Mouse (Mus musculus) CD4-positive helper T cell, adult 2 months (primary cell): ENCODE measurements around the gene Ltf.

ENCODE experiments used
- DNase-seq: peaks from one replicate; pipeline ENCODE4 v3.0.0-alpha.2; 2012; ENCODE audit warnings: low read depth, missing footprints, low spot score

The Ltf gene

GRCm38 (mm10) chr9:111033717-111034116 lies 14.6 kb downstream of the Ltf start:
- DNase-seq: no peak

DNA sequence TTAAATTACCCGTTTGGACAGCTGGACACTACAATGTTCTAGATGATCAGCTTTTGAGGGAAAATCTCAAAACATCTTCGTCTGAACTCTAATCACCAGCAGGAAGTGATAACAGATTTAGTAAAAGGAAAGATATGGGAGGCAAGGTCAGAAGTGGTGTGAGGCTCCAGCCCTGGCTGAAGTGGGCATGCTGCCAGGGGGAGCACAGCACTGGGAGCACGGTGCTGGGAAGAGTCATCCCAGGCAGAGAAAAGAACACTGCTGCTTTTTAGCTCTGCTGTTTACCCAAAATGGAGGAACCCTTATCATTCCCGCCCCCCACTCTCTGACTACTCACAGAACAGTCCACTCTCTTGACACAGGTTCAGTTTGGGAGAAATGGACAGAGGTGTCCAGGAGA lies 20.9 kb downstream of the Ltf start:
- no peak for DNase-seq

DNA sequence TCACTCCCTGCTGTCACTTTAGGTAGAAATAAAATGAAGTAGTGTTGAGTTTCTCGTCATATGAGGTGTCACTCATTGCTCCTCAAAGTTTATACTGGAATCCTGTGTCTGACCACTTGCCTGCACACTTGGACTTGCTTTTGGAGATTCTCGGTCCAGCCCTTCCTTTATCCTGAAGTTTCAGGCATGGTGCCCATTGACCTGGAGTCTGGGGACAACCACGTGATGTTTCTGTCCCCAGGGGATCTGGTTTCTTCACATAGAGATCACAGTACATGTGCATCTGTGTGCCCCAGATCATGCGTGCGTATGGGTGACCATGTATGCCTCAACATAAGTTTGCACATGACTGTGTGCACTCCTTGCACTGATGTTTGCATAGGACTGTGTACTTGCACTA lies 23.2 kb downstream of the Ltf start:
- DNase-seq: no peak

GRCm38 (mm10) chr9:111046222-111046621 lies 27.2 kb downstream of the Ltf start:
- peak; percentile 49 for DNase-seq

- peak; percentile 53 for DNase-seq
Measured at GRCm38 (mm10) chr9:111047266-111047665, 28.2 kb downstream of the Ltf start.

GRCm38 (mm10) chr9:111048452-111048851 lies 29.4 kb downstream of the Ltf start:
- no peak for DNase-seq

GRCm38 (mm10) chr9:111054923-111055322 lies 35.9 kb downstream of the Ltf start:
- DNase-seq: no peak

GRCm38 (mm10) chr9:111055800-111056518 lies 36.9 kb downstream of the Ltf start:
- peak; percentile 38 for DNase-seq

DNA sequence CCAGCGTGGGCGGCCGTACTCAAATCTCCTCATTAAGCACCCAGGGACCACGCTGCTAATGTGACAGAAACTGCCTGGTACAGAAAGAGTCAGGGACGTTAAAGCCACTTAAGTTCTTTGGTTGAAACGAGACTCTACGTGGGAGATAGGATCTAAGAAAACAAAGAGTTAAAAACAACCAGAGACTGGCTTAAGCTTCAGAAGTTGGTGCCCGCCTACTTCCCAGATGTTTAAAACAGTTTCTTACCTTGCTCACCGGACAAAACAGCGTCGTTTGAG lies 37.4 kb downstream of the Ltf start:
- peak; percentile 58 for DNase-seq

DNA sequence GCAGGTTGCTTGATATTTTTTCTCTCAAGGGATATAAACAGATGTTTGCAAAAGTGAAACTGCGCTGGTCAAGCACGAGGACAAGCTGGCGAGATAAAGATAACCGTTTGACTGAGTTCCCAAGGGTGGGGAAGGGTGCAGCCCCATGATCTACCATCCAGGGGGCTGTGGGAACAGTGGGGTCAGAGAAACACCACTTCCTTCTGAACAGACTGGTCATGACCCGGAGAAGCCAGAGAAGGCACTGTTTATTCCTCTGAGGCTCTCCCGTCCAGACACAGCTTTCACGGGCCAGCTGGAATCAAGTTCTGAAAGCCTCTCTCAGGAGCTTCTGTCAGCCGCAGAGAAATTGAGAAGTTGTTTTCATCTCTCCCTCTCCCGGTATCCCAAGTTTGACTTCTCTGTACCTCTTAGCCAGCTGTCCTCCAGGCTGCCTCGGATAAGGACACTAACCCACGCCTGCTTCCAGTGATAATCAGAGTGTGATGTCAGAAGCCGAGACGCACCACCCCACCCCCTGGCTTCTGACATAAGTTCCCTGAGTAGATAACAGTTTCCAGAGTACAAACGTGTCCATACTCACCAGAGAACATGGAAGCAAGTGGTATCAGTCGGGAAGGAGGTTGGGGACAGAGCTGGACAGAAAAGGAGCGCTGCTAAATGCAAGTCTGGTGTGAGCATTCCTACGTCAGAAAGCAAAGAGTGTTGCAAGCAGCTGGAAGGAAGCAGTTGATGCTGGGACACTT lies 37.9 kb downstream of the Ltf start, which contains the start of gene Ccrl2:
Gene Ccrl2, minus strand, starts transcription at position 722 of the 746 bp plus-strand sequence.
- peak; percentile 61 for DNase-seq

- peak; percentile 54 for DNase-seq
Measured at GRCm38 (mm10) chr9:111057544-111058370, 38.7 kb downstream of the Ltf start.

GRCm38 (mm10) chr9:111058943-111059556 lies 40.0 kb downstream of the Ltf start:
- DNase-seq: peak; percentile 34

GRCm38 (mm10) chr9:111062840-111063239 lies 43.8 kb downstream of the Ltf start:
- DNase-seq: no peak

GRCm38 (mm10) chr9:111067052-111067451 lies 48.0 kb downstream of the Ltf start:
- no peak for DNase-seq

DNA sequence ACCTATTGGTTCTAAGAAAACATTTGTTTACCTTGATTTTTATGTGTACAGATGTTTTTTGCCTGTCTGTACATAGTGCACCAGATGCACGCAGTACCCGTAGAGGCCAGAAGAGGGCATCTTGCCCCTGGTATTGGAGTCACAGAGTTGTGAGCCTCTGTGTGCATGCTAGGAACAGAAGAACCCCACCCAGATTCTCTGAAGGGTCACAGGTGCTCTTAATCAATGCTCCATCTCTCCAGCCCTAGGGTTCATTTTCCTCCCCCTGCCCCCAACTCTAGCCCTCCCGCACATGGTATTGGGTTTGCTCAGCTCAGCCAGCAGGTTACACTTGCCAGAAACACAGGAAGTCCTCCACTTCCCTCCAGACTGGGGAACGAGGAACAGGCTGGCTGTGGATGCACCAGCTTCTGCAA lies 51.5 kb downstream of the Ltf start:
- DNase-seq: peak; percentile 53

DNA sequence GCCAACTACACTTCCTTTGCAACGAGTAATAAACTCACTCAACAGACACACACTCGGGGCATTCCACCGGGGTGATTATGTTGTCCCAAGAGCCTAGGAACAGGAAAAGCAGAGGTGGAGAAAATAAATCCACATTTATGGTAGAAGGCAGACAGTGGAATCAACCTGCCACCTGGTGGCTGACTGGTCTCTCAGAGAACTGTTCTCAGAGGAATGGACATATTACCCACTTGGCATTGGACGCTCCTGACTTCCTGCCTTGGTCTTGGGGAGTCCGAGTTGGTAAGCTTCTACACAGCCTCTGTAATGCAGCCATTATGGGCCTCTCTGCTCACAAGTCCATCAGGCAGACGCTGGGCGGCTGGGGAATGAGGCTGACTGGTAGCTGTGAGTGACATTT lies 53.1 kb downstream of the Ltf start:
- DNase-seq: peak; percentile 24

DNA sequence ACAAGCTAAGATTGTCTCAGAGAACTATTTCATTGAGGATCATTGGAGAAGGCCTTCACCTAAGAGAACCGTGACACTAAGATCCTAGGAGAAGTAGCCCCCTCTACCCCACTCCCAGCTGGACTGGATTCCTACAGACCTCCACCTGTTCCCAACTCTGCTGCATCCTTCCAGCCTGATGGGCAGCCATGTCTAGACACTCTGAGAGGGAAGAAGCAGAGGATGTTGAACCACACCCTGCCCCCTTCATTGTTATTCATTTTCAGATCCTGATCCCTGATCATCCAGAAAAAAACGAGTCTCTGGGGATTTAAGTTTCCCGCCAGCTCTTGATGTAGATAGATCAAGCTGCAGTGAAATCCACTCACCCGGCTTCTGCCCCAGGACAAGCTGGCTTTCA lies 53.9 kb downstream of the Ltf start:
- no peak for DNase-seq

GRCm38 (mm10) chr9:111077745-111078144 lies 58.7 kb downstream of the Ltf start:
- DNase-seq: peak; percentile 18

GRCm38 (mm10) chr9:111080801-111081200 lies 61.7 kb downstream of the Ltf start:
- DNase-seq: no peak

- no peak for DNase-seq
Measured at GRCm38 (mm10) chr9:111081765-111082164, 62.7 kb downstream of the Ltf start.

DNA sequence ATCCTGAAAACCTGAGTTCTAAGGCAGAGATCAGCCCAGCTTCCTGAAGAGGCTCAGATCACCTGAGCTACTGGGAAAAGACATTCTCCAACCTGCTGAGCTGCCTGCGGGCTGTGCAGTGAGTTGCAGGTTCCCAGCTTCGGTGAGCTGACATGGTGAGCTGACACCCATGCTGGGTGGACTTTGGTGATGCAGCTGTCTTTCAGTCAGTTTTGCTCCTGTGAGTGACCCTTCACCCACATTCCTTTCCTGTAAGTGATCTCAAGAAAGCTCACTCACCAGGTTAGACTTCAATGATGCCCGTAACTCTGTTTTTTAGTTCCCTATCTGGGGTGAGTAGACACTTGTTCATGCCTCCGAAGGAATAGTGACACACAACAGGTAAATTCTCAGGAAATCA lies 66.3 kb downstream of the Ltf start:
- no peak for DNase-seq

DNA sequence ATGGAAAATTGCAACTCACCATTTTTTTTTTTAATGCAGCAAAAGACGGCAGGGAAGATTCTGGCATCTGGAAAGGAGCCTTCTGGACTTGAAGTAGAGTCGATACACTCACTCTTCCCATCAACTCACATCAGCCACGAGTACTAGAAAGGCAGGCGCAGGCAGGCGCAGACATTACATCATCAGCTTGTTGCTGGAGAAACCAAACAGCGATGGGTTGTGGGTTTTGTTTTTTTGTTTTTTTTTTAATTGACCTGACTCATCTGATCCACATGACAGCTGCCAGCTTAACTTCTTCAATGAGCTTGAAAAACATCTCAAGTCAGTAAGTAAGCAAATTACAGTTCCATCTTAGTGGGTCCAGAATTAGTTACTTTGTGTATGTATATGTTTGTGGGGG lies 67.1 kb downstream of the Ltf start:
- DNase-seq: no peak
